Mouse (Mus musculus): ENCODE results near the gene Pou5f1. TPM values are rescaled to one million over a fixed set of nuclear protein-coding genes. Genes with fewer than 3 reads are reported as not detected.
"Not testable (repeated sequence)": the region's sequence is repeated elsewhere in the genome, so short reads cannot be mapped to it uniquely, and the experiment has no call there.

Pou5f1 gene
- total RNA-seq (2021), result not detected
- long read RNA-seq, experiment 1, result 0 reads
- long read RNA-seq, experiment 2, result 0 reads

- no peak for DNase-seq
Measured at GRCm38 (mm10) chr17:35505776-35506175, at the start of gene Pou5f1. Gene Pou5f1 (plus strand): TSS chr17:35506018.

DNA sequence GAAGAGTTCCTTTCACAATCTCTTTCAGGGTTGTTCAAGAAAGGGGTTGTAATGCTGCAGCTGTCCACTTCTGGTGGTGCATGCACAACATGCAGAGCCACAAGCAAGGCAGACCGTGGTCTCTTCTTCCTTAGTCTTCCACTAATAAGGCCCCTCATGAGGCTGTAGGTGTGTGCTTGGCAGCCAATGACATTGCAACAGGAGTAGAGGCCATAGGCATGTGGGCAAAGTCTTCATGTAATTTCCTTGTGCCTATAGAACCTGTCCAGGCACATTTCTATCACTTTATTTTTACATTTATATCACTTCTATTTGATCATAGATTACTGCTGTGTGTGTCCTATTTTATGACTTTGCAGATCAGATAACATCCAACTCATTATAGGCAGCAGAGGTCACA, 47.6 kb upstream of the Pou5f1 start:
- DNase-seq, result not testable (repeated sequence)

DNA sequence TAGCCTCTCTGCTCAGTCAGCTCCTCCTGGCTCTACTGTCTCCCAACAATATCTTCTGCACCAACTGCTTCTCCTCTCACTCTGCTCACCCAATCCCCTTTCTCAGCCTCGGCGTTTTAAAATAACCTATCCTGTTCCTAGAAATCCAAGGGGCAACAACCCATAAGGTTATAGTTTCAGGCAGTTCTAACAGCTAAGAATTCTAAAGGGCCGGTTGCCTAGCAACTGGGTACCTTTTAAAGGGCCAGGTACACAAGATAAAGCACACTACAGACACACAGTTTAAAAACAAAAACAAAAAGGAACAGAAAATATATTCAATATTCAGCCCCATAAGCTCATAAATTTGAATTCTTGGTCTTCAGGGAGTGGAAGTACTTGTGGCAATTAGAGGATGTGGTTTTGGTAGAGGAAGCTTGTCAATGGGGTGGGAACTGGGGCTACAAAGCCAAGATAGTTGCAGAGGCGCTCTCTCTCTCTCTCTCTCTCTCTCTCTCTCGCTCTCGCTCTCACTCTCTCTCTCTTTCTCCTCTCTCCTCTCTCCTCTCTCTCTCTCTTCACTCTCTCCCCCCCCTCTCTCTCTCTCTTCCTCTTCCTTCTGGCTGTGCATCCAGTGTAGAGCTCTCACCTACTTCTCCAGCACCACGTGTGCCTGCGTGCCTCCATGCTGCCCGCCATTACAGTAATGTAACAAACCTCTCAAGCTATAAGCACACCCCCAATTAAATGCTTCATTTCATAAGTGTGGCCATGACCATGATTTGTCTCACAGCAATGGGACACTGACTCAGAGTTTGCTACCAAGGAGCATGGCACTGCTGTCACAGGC, 45.1 kb upstream of the Pou5f1 start:
- not testable (repeated sequence) for DNase-seq

GRCm38 (mm10) chr17:35465651-35466050, 40.2 kb upstream of the Pou5f1 start:
- DNase-seq, result not testable (repeated sequence)

GRCm38 (mm10) chr17:35468936-35469335, 36.9 kb upstream of the Pou5f1 start:
- DNase-seq, result not testable (repeated sequence)

GRCm38 (mm10) chr17:35469842-35470751, 35.7 kb upstream of the Pou5f1 start, which contains the start of gene H2-Q10:
Gene H2-Q10 (plus strand): TSS chr17:35470089.
- no peak for DNase-seq

GRCm38 (mm10) chr17:35484066-35484465, 21.8 kb upstream of the Pou5f1 start:
- DNase-seq, result peak; percentile 67

DNA sequence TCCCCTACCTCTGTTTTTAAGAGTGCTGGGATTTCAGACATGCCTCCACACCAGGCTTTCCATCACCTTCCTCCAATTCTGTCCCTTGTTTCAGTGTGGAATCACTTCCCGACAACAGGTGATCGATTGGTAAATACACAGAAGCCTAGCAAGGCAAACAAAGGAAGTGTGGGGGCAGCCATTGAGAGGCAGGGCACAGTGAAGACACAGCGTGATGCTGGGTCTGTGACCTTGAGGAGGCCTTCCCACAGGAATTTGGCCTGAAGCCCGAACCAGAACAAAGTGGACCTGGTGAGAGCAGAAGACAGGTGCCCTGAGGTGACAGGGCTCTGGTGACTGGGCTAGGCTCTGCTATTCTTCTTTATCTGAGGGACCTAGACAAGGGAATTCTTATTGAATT, 20.1 kb upstream of the Pou5f1 start:
- no peak for DNase-seq

DNA sequence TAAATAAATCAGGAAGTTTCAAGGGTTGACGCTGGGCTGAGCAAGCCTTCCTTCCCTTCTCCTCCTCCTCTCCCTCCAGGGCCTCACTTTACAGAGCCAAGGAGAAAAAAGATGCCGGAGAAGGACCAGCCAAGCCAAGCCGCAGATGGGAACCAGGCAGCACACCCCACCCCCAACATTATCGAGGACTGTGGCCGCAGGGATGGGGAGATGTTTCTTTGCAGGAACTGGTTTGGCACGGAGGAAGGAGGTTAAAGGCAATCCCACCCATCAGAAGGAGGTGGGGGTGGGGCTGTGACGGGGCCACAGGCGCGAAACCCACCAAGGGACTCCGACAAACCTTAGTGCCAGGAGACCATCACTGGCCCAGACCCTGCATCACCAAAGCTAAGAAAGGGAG, 19.1 kb upstream of the Pou5f1 start:
- no peak for DNase-seq

GRCm38 (mm10) chr17:35488041-35488440, 17.8 kb upstream of the Pou5f1 start:
- no peak for DNase-seq

- no peak for DNase-seq
Measured at GRCm38 (mm10) chr17:35490320-35490719, 15.5 kb upstream of the Pou5f1 start.

- DNase-seq, result no peak
Measured at GRCm38 (mm10) chr17:35497124-35497523, 8.7 kb upstream of the Pou5f1 start.

DNA sequence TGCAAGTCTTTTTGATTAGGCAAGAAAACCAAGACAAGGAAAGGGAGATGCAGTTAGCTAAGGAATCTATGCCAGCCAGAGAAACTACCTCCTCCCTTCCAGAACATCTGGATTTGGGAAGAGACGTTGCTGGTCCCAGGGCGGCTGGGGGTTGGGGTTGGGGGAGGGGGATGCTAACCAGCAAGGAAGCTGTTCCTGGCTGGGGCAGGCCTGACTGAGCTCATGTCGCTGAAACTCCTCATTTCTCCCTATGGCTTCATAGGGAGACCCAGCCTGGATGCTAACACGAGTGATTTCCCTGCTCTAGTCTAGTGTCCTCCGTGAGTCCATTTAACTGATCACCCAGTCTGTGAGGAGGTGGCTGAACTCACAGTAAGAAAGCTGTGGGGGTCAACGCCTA, 3.6 kb upstream of the Pou5f1 start:
- DNase-seq, result no peak

DNA sequence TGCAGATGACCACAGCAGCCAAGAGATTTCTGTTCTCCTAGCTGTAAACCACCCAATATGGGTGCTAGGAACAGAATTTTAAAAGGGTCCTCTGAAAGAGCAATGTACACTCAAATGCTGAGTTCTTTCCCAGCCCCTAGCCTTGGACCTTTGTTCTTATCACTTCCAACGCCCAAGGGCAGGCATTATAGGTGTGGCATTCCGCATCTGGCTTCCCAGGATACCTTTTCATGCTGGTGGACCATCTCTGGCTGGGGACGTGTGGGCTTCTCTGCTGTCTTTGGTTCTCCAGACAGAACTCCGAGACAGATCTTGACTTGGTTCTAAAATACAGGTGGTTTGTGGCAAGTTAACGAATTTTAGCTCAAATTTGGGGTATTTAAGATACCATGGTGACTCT, 3.1 kb upstream of the Pou5f1 start:
- no peak for DNase-seq

GRCm38 (mm10) chr17:35503849-35504248, 2.0 kb upstream of the Pou5f1 start:
- no peak for DNase-seq

DNA sequence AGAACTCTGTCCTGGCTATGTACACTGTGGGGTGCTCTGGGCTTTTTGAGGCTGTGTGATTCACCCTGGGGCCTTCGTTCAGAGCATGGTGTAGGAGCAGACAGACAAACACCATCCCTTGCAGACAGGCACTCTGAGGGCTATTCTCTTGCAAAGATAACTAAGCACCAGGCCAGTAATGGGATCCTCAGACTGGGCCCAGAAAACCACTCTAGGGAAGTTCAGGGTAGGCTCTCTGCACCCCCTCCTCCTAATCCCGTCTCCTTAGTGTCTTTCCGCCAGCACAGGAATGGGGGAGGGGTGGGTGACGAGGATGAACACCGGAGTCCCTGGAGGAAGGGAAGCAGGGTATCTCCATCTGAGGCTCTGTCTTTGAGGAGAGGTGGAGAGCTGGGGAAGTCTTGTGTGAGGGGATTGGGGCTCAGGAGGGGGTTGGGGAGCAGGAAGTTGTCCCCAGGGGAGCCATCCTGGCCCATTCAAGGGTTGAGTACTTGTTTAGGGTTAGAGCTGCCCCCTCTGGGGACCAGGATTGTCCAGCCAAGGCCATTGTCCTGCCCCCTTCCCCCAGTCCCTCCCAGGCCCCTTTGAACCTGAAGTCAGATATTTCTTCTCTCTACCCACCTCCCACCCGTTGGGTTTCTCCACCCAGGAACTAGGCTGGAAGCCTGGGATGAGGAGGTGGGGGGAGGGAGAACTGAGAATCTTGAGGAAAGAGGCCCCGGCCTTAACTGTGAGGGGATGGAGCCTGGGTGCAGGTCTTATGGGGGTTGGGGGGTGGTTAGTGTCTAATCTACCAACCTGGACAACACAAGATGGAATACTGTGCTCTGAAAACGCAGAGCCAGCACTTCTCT, 963 bp upstream of the Pou5f1 start:
- DNase-seq, result no peak

DNA sequence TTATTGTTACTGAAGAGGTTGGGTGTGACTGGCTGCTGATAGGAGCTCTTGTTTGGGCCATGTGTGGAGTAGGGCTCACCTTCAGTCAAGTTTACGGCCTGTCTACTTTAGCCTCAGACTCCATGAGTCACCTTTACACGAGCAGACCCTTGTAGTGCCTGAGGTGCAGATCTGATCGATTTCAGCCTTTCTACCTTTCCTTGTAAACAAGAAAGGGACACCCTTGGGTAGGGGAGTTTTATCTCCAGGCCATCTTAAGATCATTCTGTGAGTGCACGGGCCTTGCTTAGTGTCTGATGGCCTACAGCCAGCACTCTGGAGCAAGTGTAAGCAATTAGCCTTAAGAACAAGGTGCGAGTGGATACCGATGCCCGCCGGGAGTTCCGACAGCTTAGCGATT, 1.1 kb downstream of the Pou5f1 start:
- DNase-seq, result no peak

DNA sequence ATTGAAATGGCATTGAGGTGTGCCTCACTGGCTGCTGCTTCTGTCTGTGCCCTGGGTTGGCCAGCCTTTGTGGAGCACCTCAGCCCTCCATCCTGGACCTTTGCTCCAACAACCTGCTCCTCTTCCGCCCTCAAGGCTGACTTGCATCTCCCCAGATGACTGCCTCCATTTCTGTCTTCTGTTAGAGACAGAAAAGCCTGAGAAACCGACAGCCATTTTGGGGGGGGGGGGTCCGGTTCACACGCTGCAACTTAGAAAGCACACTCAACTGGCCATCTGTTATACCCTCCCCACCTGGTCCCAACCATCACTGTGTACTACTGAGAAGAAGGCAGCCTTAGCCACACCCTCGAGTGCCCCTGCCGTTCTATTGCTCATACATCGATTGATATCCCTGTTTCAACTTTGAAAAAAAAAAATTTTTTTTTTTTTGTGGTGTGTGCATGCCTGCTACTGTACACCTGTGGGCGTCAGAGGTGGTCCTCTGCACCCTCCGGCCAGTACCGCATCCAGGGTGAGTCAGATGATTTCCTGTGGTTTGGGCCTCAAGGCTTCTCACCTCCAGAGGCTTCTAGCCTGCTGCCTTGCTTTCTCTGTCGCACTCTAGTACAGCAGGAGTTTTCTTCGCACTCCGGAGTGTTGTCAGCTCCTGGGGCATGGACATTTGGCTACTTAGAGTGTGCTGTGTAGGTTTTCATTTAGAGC, 1.9 kb downstream of the Pou5f1 start:
- DNase-seq, result no peak

GRCm38 (mm10) chr17:35508279-35508678, 2.5 kb downstream of the Pou5f1 start:
- DNase-seq, result not testable (repeated sequence)

DNA sequence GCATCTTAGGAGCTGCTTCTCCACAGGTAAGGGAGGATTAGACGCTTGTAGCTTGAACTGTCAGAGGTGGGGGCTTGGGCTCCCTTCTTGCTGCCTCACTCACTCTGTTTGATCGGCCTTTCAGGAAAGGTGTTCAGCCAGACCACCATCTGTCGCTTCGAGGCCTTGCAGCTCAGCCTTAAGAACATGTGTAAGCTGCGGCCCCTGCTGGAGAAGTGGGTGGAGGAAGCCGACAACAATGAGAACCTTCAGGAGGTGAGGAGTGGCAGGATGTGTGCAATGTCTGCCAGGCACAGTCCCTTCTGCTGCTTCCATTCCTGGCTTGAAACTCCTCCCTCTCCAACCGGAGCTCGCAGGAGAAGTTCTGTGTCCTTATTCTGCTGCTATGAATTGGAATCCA, 3.5 kb downstream of the Pou5f1 start:
- DNase-seq, result no peak

DNA sequence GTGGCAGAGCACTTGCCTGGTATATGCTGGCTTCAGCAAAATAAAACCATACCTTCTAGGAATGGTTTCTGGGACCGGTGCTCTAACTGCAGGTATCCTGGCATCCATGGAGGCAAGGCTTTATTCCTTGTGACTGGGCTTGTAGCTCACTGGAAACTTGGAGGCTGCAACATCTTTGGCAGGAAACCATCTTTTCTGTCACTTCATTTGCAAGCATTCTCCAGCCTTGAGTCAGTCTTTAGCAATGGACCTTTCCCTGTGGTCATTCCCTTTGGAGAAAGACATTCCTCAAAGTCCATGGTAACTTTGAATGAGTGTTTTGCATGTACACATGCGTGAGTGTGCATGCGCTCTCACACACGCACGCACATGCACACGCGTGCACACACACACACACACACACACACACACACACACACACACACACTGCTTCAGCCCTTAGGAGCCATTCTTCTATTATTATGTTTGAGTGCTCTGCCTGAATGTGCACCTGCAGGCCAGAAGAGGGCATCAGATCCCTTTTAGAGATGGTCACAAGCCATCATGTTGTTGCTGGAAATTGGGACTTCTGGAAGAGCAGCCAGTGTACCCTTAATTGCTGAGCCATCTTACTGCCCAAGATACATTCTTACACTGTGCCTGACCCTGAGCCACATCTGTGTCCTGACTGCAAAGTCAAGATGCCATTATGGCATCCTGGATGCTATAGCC, 7.3 kb downstream of the Pou5f1 start:
- DNase-seq, result no peak

All from gastrocnemius, postnatal 10 days (tissue).